Mouse (Mus musculus) liver (tissue): Measurements from ENCODE around the gene Col4a3.
A peak's percentile ranks its signal among the peaks of the same experiment; 100 is the strongest.

Experiments
- DNase-seq: peaks from one replicate; pipeline ENCODE4 v3.0.0-alpha.2; 2020; ENCODE audit warnings: mixed read lengths

Gene Col4a3

GRCm38 (mm10) chr1:82586713-82587399 lies at the start of gene Col4a3, which contains the start of gene Col4a4:
Col4a3 (plus strand) TSS chr1:82586921.
Col4a4 (minus strand) TSS chr1:82586849.
- DNase-seq, result no peak

DNA sequence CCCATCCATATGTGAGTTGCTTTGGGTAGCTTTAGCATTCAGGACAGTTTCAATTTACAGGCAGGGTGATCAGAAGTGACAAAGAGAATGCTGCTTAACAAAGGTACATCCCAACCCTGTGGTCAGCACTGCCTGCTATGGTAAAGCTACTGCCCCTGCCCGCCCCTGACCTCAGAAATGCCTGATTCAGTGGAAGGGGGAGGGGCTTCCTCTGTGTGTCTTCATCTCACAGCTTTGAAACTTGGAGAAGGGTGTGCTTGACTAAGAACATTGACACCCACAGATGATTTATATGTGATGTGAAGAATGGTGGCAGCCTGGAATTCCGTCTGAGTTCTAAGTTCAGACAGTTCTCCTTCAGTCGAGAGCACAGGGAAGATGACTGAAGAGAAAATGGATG lies 48.9 kb upstream of the Col4a3 start:
- no peak for DNase-seq

- DNase-seq, result no peak
These were observed 46.7 kb upstream of the Col4a3 start for GRCm38 (mm10) chr1:82540056-82540455.

GRCm38 (mm10) chr1:82543934-82544333 lies 42.8 kb upstream of the Col4a3 start:
- DNase-seq, result no peak

DNA sequence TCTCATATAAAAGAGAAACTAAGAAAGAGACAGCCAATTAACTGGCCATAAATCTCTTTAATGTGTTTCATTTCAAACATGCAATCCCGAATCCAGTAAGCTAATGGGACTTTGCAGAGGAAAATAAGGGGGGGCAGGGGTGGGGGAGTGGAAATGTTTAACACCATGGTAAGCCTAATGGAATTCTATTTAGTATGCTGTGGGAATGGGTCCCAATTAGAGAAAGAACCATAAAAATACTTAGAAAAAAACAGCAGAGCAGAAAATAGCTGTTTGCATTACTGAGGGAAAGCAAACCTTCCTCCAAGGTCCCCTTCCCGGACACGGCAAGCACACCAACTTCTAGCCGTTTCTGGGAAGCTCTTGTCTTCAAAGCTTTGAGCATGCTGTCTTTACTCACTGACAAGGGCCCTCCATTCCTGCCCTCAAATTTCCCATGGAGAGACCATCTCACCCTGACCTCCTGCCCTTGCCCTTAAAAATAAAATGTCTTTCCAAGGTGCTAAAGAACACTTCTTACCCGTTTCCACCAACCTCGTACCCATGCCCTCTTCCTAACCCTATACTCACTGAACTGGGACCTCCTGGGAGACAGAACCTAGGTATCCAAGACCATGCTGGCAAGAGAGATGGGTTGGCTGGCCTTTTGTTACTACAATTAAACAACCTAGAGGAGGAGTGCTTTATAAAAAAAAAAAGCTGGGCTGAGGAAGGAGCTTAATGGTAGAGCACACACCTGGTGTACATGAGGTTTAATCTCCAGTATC lies 42.1 kb upstream of the Col4a3 start:
- DNase-seq, result no peak

DNA sequence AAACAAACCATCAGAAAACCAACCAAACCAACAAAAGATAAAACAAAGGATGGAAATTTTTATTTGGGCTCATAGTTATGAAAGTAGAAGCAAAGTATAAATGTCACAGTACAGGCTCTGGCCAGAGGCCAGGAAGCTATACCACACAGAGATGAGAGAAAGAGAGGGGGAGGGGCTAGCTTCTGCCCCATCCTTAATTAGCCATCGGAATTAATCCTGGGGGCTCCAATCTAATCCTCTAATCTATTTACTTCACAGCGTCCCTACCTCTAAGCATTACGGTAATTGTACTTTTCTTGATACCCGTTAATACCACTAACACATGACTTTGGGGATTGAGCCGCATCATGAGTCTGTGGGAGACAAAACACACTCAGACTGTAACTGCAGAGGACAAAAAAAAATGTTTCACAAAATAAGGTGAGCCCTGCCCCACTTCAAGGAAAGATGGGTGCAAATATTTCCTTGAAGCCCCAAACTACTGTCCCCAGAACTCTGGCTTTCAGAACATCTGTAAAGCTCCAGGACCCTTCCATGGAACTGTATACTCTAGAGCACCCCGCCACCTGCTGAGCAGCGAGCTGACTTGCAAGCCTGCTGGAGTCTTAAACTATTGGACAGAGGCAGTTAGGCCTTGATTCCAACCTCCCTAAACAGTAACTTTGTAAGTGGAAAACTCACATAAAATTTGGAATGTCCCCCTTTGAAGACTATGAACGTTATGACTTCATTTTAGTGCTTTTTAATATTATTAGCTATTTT lies 41.3 kb upstream of the Col4a3 start:
- DNase-seq, result no peak

DNA sequence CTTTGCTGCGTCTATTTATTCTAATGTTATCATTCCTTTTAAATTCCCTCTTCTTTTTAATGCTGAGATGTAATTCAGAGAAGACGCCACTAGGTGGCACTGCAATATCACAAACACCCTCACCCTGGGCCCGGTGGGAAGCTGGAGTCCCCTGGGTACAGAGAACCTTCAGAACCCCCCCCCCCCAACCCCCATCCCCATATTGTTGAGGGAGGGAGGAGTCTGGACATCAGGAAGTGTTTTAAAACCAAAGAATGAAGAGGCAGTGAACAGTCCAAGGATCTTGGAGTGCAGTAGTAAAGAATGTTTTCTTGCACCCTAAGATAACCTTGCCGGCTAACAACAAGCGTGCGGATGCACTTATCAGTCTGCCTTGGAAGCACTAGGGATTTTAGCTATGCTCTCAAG lies 32.3 kb upstream of the Col4a3 start:
- peak; percentile 38 for DNase-seq

DNA sequence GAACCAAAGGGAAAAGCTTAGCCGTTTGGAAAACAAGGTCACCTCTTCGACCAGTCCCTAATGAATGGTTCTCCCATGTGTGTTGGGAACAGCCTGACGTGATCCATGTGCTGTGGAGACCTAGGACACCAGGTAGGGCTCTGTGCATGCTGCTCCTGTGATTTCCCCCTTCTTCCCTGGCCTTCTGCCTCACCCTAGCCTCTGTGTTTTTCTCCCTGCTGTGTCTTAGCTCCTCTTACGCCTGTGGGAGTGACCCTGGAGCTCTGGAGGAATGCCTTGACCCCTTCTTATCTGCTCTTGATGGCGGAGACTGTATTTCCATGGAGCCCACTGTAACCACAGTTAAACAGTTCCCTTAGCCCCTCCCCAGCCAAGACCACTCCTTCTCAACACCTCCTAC lies 31.8 kb upstream of the Col4a3 start:
- no peak for DNase-seq

DNA sequence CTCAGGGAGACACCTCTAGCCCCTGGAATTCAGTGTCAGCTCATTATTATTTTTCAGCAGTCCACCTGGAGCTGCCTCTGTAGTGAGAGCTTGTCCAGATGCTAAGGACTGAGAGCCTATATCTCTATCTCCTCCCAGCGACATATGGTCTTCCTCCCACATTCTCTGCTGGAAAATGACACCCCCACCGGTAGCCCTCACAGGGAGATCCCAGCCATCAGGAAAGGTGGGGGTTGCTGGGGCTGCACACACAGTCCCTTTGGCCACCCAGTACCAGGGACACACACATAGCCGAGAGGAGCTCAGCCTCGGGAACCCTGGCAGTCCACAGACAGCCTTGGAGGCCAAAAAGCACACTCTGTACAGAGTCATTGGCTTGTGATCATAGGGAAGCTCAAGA lies 26.5 kb upstream of the Col4a3 start:
- no peak for DNase-seq

DNA sequence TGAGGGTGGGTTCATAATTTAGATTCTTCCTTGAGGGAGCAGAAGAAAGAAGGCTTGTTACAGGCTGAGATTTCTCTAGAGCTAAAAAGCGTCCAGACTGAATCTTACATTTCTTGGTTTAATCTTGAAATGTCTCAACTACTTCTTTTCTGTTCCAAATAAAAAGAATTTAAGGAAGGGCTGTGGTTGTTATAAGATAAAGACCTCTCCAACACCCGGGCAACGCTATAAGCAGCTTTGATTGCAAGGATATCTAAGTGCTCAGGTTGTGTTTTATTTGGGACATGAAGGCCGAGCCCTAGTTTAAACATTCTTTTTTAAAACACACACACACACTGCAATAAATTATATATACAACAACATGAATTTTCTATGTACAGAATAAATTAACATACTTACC lies 17.3 kb upstream of the Col4a3 start:
- no peak for DNase-seq

DNA sequence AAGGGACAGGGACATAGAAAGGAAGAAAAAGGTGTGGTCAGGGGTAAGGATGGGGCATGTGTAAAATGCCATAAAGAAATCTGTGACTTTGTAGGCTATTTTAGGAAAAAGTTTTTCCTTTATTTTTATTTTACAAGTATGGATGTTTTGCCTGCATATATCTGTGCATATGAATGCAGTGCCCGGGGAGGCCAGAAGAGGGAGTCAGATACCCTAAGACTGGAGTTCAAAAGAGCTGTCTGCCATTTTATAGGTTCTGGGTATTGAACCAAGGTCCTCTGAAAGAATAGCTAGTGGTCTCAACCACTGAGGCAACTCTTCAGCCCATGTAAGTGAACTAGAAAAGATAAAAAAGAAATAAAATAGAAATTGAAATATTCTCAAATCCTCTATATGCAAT lies 15.0 kb upstream of the Col4a3 start:
- DNase-seq, result peak; percentile 48

DNA sequence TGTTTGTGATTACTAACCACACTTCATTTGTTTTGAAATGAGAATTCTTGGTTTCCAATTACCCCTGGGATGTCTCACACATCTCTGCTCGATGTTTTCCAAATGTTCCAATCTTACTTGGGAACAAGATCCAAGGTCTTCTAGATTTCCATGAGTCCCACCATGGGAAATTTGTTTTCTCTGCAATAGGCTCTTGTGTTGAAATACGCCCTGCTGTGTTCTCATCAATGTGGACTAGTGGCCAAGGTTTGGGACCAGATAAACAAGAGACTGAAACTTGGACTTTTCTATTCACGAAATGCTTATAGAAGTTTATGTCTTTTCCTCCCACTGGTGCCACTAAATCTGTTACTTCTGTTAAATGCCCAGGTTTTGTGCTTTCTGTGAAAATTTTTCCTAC lies 11.0 kb upstream of the Col4a3 start:
- DNase-seq, result no peak

DNA sequence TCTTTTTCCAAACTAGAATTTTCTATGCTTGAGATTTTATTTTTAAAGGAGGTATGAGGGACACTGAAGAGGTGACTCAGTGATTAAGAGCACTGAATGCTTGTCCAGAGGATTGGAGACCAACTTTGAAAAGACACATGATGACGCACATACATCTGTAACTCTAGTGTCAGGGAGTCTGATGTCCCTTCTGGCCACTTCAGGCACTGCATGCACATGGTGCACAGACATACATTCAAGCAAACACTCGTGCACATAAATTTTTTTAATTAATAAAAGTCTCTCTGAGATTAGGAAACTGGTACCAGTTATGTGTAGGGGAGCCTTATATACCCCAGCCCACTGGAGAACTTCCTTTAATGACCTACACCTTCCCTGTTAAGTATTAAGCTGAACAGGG lies 10.5 kb upstream of the Col4a3 start:
- no peak for DNase-seq

DNA sequence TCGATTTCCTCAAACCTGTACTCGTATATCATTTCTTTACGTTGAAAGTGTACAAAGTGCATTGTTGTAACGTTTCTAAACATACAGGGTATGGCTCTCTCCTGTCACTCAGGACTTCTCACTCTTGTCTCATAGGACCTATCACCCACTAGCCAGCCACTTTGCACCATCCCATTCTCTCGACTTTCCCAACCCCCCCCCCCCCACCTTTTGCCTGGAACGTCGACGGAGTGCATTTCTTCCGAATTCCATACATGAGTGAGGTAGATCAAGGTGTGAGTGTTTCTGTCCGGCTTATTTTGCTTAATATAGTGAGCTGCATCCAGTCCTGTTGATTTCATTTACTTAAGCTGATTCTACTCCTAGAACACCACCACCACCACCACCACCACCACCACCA lies 9.4 kb upstream of the Col4a3 start:
- no peak for DNase-seq

DNA sequence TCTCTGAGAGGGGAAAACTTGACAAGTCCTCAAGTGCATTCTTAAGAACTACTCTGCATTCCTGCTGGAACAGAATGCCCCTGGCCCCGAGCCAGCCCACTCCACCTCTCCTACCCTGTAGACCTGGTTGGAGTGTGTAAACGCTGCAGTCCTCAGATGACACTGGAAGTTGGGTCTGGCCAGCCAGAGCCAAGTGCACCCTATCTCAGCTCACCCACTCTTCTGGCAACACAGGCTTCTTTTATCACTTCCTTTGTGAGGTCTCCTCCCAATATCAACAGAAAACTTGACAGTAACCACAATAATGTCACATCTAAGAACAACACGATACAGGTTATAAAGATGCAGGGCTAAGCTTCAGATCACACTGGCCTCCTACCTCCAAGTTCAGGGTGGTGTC lies 8.8 kb upstream of the Col4a3 start:
- no peak for DNase-seq

DNA sequence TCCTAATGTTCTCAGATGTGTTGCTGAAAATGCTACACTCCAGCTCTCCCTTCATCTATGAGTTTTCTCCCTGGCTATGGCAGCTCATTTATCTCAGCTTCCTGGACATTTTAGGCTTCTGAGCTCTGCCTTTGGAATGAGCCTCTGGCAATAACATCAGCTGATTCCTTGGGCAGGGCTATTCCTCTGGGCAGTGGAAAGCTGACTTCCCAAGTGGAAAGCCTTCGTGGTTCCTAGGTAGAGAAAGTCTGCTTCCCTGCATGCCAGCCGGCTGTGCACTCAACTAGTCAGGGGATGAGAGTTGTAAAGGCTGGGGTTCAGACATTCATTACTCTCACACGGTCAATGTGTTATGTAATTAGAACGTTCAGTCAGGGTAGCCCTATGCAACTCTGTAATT lies 8.4 kb upstream of the Col4a3 start:
- no peak for DNase-seq

- DNase-seq, result no peak
These were observed 740 bp upstream of the Col4a3 start for GRCm38 (mm10) chr1:82585981-82586380.

DNA sequence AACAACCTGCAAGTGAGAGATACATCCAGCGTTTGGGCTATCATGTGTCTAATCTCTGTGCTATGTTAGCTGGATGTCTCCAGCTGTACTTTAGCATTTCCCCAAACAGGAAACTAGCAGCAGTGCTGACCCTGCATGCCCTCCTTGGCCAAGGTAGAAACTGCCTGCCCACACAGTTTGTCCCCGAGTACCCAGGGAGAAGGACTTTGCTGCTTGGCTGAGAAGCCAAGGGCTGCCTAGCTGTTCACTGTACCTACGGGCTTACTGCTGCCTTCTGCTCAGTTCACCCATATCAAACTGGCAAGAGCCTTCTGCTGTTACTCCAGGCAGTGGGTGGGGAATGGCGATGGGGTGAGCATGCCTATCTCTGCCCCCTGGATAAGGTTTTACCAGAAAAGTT lies 3.5 kb downstream of the Col4a3 start:
- no peak for DNase-seq

- peak; percentile 34 for DNase-seq
These were observed 10.3 kb downstream of the Col4a3 start for GRCm38 (mm10) chr1:82596864-82597596.

DNA sequence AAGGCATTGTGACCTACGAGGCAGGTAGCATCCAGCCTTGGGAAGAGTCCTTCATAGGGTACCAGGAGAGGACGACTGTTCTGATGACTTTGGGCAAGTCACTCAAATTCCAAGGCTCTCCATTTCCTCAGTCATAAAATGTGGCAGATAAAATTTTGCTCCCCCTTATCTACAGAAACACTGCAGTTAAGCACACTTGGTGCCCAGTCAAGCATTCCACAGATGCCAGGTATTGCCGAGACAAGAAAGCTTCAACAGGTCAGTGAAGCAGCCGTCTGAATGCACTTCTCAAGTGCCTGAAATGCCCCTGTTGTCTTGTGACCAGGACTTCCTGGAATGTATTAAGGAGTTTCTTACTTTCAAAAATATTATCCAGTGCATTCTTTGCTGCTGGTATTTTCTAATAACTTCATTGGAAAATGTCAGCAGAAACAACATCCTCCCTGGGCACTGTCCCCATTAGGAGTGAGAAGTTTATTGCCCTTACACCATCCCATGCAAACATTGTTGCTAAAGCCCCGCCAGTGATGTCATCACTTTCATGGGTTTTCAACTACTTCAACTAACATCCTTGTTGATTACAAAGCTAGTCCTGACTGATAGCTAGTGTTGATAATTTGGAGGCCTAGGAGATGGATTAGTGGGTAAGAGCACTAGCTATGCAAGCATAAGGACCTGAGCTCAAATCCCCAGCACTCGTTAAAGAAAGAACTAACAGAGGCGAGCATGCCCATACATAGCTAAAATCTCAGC lies 16.7 kb downstream of the Col4a3 start:
- DNase-seq, result no peak

- no peak for DNase-seq
These were observed 18.6 kb downstream of the Col4a3 start for GRCm38 (mm10) chr1:82605347-82605746.

DNA sequence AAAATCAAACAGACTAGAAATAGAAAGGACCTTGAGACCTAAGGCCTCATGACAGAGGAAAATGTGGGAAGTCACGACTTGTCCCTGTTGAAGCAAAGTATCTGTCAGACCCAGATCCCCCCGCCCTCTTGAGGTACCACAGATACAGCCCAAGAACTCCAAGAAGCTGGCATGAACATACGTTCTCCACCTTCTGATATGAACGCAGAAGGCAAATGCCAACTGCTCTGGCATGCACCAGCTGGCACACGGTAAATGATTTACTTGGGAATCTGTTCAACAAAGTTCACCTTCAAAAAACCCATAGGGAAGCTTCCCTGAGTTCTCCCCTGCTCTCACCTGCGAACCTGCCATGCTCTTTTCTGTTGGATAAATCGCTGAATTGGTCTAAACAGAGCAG lies 19.1 kb downstream of the Col4a3 start:
- DNase-seq, result no peak
